ENCODE assay signal across 17 mouse cellular contexts in the genomic region with DNA sequence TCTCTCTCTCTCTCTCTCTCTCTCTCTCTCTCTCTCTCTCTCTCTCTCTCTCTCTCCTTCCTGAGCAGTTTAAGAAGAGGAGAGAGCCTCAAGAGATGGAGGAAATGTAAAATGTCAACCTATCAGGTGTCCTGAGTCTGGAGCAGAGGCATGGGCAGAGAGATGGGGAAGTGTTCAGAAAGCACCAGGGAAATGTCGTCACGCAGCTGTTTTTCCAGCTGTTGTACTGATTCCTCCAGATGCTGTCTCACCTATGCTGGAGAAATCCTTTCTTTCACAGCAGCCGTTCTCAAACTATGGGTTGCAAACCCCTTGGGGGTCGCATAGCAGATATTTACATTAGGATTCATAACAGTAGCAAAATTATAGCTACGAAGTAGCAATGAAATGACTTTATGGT. TPM values are rescaled to one million over a fixed set of nuclear protein-coding genes. Genes with fewer than 3 reads are reported as not detected.
DNase-seq lines count a peak whose midpoint lies in the region; ATAC-seq and TF ChIP-seq lines count a peak whose summit lies in the region.
"Had no signal": no experiment of that assay in that cellular context is flagged by ENCODE, and none has a peak within 500 bp of the region (broad histone marks: within the 10 kb centered on the region; RNA-seq: fewer than 3 reads in every experiment).

No protein-coding gene starts in this region.

- peaks cover 37% of the 10 kb centered on the region for H3K4me1 ChIP-seq in heart, postnatal 0 days (ENCODE audit: control insufficient read depth, insufficient read depth)
- H3K4me1 ChIP-seq in embryonic facial prominence, embryonic 12.5 days, result peaks cover 29% of the 10 kb centered on the region
- peaks cover 49% of the 10 kb centered on the region for H3K4me1 ChIP-seq in limb, embryonic 14.5 days (ENCODE audit: control insufficient read depth, insufficient read depth, low read length)
- H3K4me1 ChIP-seq in thymus, adult 2 months (replicated peaks; ENCODE audit: control insufficient read depth, insufficient read depth, low read length), result no peaks in the 10 kb centered on the region
- H3K4me1 ChIP-seq: liver, embryonic 13.5 days had no signal

- ATAC-seq in heart, postnatal 0 days (ENCODE audit: insufficient read depth, low read depth), result no peak
- no peak for ATAC-seq in embryonic facial prominence, embryonic 12.5 days (ENCODE audit: insufficient number of reproducible peaks, insufficient read depth, low FRiP score, low TSS enrichment)
- ATAC-seq in limb, embryonic 14.5 days (ENCODE audit: low FRiP score, low read depth), result peak; percentile 45; the same call in 1 of the 2 replicates

- H3K9me3 ChIP-seq in heart, postnatal 0 days (replicated peaks; ENCODE audit: control insufficient read depth, low read length), result no peaks in the 10 kb centered on the region
- no peaks in the 10 kb centered on the region for H3K9me3 ChIP-seq in embryonic facial prominence, embryonic 12.5 days
- H3K9me3 ChIP-seq in limb, embryonic 14.5 days (ENCODE audit: control insufficient read depth, low read length), result no peaks in the 10 kb centered on the region
- H3K9me3 ChIP-seq: forebrain, embryonic 12.5 days; intestine, embryonic 15.5 days; kidney, embryonic 15.5 days; liver, embryonic 13.5 days had no signal

- TF ChIP-seq POLR2A in limb, embryonic 14.5 days (IDR thresholded peaks at IDR 0.05; ENCODE audit: borderline replicate concordance, extremely low read depth, insufficient read depth, insufficient read length), result no peak
- no peak for TF ChIP-seq POLR2A in thymus, adult 2 months (IDR thresholded peaks at IDR 0.05; ENCODE audit: control insufficient read depth, extremely low read depth, insufficient read depth, low read length, poor library complexity)

- intact Hi-C loops in heart, postnatal 10 days (cut with DNase I), result no loop called here

- no peak overlapping the region for H3K4me3 ChIP-seq in heart, postnatal 0 days (ENCODE audit: low read depth, low read length)
- H3K4me3 ChIP-seq in embryonic facial prominence, embryonic 12.5 days, result no peak overlapping the region
- no peak overlapping the region for H3K4me3 ChIP-seq in limb, embryonic 14.5 days (replicated peaks; ENCODE audit: low read length)
- no peak overlapping the region for H3K4me3 ChIP-seq in thymus, adult 2 months (ENCODE audit: control insufficient read depth, insufficient read depth, low read length)
- H3K4me3 ChIP-seq: forebrain, embryonic 12.5 days; intestine, embryonic 15.5 days; kidney, embryonic 15.5 days; liver, embryonic 13.5 days had no signal

- H3K27ac ChIP-seq in heart, postnatal 0 days (ENCODE audit: low read depth), result peak overlapping the region; percentile 60
- H3K27ac ChIP-seq in embryonic facial prominence, embryonic 12.5 days, result peak overlapping the region; percentile 84
- peak overlapping the region; percentile 69 for H3K27ac ChIP-seq in limb, embryonic 14.5 days (replicated peaks; ENCODE audit: low read depth, low read length)
- H3K27ac ChIP-seq in thymus, adult 2 months (ENCODE audit: control insufficient read depth, insufficient read depth, low read length), result no peak overlapping the region
- H3K27ac ChIP-seq: liver, embryonic 13.5 days had no signal

- TF ChIP-seq CTCF in heart, postnatal 0 days (IDR thresholded peaks at IDR 0.05; ENCODE audit: low read depth), result no peak
- no peak for TF ChIP-seq CTCF in thymus, adult 2 months (IDR thresholded peaks at IDR 0.05; ENCODE audit: borderline replicate concordance, control insufficient read depth, extremely low read depth, insufficient read depth, low read length, poor library complexity)

- H3K9ac ChIP-seq in heart, postnatal 0 days (replicated peaks; ENCODE audit: low read depth, low read length), result no peak overlapping the region
- no peak overlapping the region for H3K9ac ChIP-seq in embryonic facial prominence, embryonic 12.5 days
- H3K9ac ChIP-seq in limb, embryonic 14.5 days (ENCODE audit: low read depth, low read length, severe bottlenecking), result no peak overlapping the region
- H3K9ac ChIP-seq: forebrain, embryonic 12.5 days; intestine, embryonic 15.5 days; kidney, embryonic 15.5 days; liver, embryonic 13.5 days had no signal

- H3K27me3 ChIP-seq in heart, postnatal 0 days (ENCODE audit: control insufficient read depth, insufficient read depth, low read length), result no peaks in the 10 kb centered on the region
- H3K27me3 ChIP-seq in embryonic facial prominence, embryonic 12.5 days, result no peaks in the 10 kb centered on the region
- no peaks in the 10 kb centered on the region for H3K27me3 ChIP-seq in limb, embryonic 14.5 days (ENCODE audit: control insufficient read depth, insufficient read depth, low read length)
- H3K27me3 ChIP-seq in thymus, adult 2 months (ENCODE audit: control insufficient read depth, insufficient read depth, low read length), result no peaks in the 10 kb centered on the region
- H3K27me3 ChIP-seq: forebrain, embryonic 12.5 days; intestine, embryonic 15.5 days; kidney, embryonic 15.5 days; liver, embryonic 13.5 days had no signal

- no peak for TF ChIP-seq EP300 in heart, postnatal 0 days (IDR thresholded peaks at IDR 0.05; ENCODE audit: low read depth)

- H3K4me2 ChIP-seq in heart, postnatal 0 days (ENCODE audit: low read depth, low read length), result no peak overlapping the region
- no peak overlapping the region for H3K4me2 ChIP-seq in embryonic facial prominence, embryonic 12.5 days (replicated peaks)
- H3K4me2 ChIP-seq in limb, embryonic 14.5 days (replicated peaks; ENCODE audit: low read depth, low read length, severe bottlenecking), result 0 out of 2 replicates have a peak overlapping the region, but pooled peaks have one; percentile 19
- H3K4me2 ChIP-seq: forebrain, embryonic 12.5 days; intestine, embryonic 15.5 days; kidney, embryonic 15.5 days; liver, embryonic 13.5 days had no signal

- DNase-seq in heart, postnatal 0 days (ENCODE audit: low spot score), result no peak
- DNase-seq in heart, postnatal 10 days, result no peak
- peak; percentile 53 for DNase-seq in NIH3T3 (ENCODE audit: low read depth)
- peak; percentile 67 for DNase-seq in limb, embryonic 14.5 days (ENCODE audit: low spot score)
- DNase-seq in adrenal gland, postnatal 36 days, result no peak
- DNase-seq in thymus, adult 2 months, result no peak
- DNase-seq in right cerebral cortex, postnatal 36 days (ENCODE audit: low spot score in 2 of 2), result no peak
- DNase-seq: adrenal gland, adult 8-10 months; liver, embryonic 13.5 days; thymus, adult 18-20 months had no signal

- 0 out of 2 replicates have a peak, but pooled peaks cover 2% of the 10 kb centered on the region for H3K36me3 ChIP-seq in heart, postnatal 0 days (replicated peaks; ENCODE audit: control insufficient read depth, insufficient read depth, low read length)
- H3K36me3 ChIP-seq in embryonic facial prominence, embryonic 12.5 days, result no peaks in the 10 kb centered on the region
- H3K36me3 ChIP-seq in limb, embryonic 14.5 days (ENCODE audit: control insufficient read depth, insufficient read depth, low read length), result peaks cover 7% of the 10 kb centered on the region; the same call in 1 of the 2 replicates
- H3K36me3 ChIP-seq in thymus, adult 2 months (ENCODE audit: control insufficient read depth, insufficient read depth, low read length), result no peaks in the 10 kb centered on the region
- H3K36me3 ChIP-seq: forebrain, embryonic 12.5 days; G1E; intestine, embryonic 15.5 days; kidney, embryonic 15.5 days; liver, embryonic 13.5 days had no signal

- WGBS in heart, postnatal 0 days, result 72% methylated on average over 5 of the region's 5 CpGs
- WGBS in embryonic facial prominence, embryonic 12.5 days, result 31% methylated on average over 5 of the region's 5 CpGs
- 32% methylated on average over 5 of the region's 5 CpGs for WGBS in limb, embryonic 14.5 days
- 89% methylated on average over 5 of the region's 5 CpGs for WGBS in thymus, adult 2 months

RNA-seq across cellular contexts. Expression of a gene that starts 30.5 kb away (rescaled TPM):
- 79.7 and 97.9 TPM in 2 replicates for total RNA-seq in heart, postnatal 0 days (2014; rRNA removed; ENCODE audit: low replicate concordance)
- polyA plus RNA-seq in heart, postnatal 0 days (2015; fragmentation: Nextera tagmentation; extraction: Ambion mirVana), result 86.1 and 95.2 TPM in 2 replicates
- 100 to 1,000 TPM; 176 to 209 TPM for total RNA-seq in heart, postnatal 10 days (2021)
- 11.6 and 16.2 TPM in 2 replicates for polyA plus RNA-seq in embryonic facial prominence, embryonic 12.5 days (2016; fragmentation: Nextera tagmentation; extraction: Ambion mirVana)
- 102 and 124 TPM in 2 replicates for polyA plus RNA-seq in limb, embryonic 14.5 days (2012; rRNA removed)
- polyA plus RNA-seq in limb, embryonic 14.5 days (2014; fragmentation: Nextera tagmentation; extraction: Ambion mirVana), result 224 and 233 TPM in 2 replicates
- total RNA-seq in adrenal gland, postnatal 36 days (2021), result 10 to 100 TPM; 38.5 to 94.6 TPM
- 35.8 TPM in 2 replicates for polyA plus RNA-seq in thymus, adult 2 months (2012; rRNA removed)
- total RNA-seq: G1E; granulocyte monocyte progenitor cell, adult 5-6 weeks; hematopoietic stem cell, adult 5-6 weeks had no signal
- polyA plus RNA-seq: G1E had no signal

Comparison
In these comparisons a context has a peak if more than half of its experiments do, and no peak if none do; other contexts are left out.
1. DNase-seq: peak in NIH3T3 (single experiment) and limb, embryonic 14.5 days (single experiment); none in heart, postnatal 0 days (single experiment), heart, postnatal 10 days (0 of 2), adrenal gland, postnatal 36 days (0 of 2), thymus, adult 2 months (single experiment) and right cerebral cortex, postnatal 36 days (0 of 2).